Mouse (Mus musculus) neural tube, embryonic 12.5 days (tissue): Measurements from ENCODE around the gene Pomp. TPM values are rescaled to one million over a fixed set of nuclear protein-coding genes. Genes with fewer than 3 reads are reported as not detected.

ENCODE experiments used
- ATAC-seq: fragments of 200-750 bp; cut with Nextera tagmentation; 2 replicates; pipeline ENCODE4 v1.8.0; 2017; ENCODE audit warnings: low read depth, mild to moderate bottlenecking, moderate TSS enrichment, moderate library complexity; ENCODE audit not compliant: low FRiP score
- H3K27ac ChIP-seq: fragments of 300-500 bp; sonication (generic); 2 replicates; pipeline ENCODE4 v1.5.1; 2016
- H3K27me3 ChIP-seq: fragments of 300-500 bp; sonication (generic); replicated peaks from 2 replicates; pipeline ENCODE4 v1.6.1; 2016; ENCODE audit warnings: mild to moderate bottlenecking
- H3K36me3 ChIP-seq: fragments of 300-500 bp; sonication (generic); 2 replicates; pipeline ENCODE4 v1.6.1; 2016; ENCODE audit warnings: mild to moderate bottlenecking
- H3K4me1 ChIP-seq: fragments of 300-500 bp; sonication (generic); 2 replicates; pipeline ENCODE4 v1.6.1; 2016
- H3K4me2 ChIP-seq: fragments of 300-500 bp; sonication (generic); replicated peaks from 2 replicates; pipeline ENCODE4 v1.6.1; 2016; ENCODE audit warnings: mild to moderate bottlenecking
- H3K4me3 ChIP-seq: fragments of 300-500 bp; sonication (generic); 2 replicates; pipeline ENCODE4 v1.5.1; 2016
- H3K9ac ChIP-seq: fragments of 300-500 bp; sonication (generic); 2 replicates; pipeline ENCODE4 v1.6.1; 2016; ENCODE audit warnings: mild to moderate bottlenecking
- H3K9me3 ChIP-seq: fragments of 300-500 bp; sonication (generic); 2 replicates; pipeline ENCODE4 v1.6.1; 2016; ENCODE audit warnings: mild to moderate bottlenecking
- WGBS: fragments of 180-500 bp; shearing (Covaris S2); methylation state at CpG from one replicate; pipeline ENCODE4 v1.1.7; 2016; 5-methylcytosine and 5-hydroxymethylcytosine counted together
- polyA plus RNA-seq: library from polyadenylated mRNA; unstranded; fragments of >200 nt; fragmentation: Nextera tagmentation; extraction: Ambion mirVana; gene quantifications from 2 replicates; pipeline ENCODE4 v1.2.1, GENCODE M21; 2016

Pomp gene
- polyA plus RNA-seq, 1 experiment from 2014 or later = 521 TPM

DNA sequence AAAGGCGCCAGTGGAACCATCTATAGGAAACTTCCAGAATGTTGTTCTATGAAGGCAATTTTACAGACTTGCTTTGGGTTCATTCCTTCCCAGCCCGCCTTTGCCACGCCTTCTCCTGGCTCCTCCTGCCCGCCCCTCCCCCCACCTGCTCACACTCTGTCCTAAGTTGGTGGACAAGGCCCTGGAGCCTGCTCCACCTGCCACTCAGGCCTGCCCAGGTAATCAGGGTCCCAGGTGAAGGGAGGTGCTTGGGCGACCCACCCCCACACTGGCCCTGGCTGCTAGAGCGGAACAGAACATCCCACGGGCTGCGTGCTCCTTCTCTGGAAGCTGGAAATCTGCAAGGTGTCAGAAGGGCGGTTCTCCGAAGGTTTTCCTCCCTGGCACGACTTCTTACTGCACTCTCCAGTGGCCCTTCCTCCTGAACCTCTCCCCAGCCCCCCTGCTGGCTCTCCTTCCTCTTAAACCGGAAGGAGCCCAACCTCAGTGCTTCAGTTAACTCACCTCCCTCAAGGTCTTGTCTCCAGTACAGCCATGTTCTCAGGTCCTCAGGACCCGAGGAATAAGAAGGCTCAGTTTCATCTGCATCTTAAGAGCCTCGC is 53.1 kb downstream of the Pomp start:
- no peaks in the 10 kb centered on the region for H3K9me3 ChIP-seq
- ATAC-seq = no peak
- no peaks in the 10 kb centered on the region for H3K27me3 ChIP-seq
- no peaks in the 10 kb centered on the region for H3K36me3 ChIP-seq
- no peak overlapping the region for H3K9ac ChIP-seq
- no peak overlapping the region for H3K4me2 ChIP-seq
- WGBS = 44% methylated on average over 14 of the region's 14 CpGs
- H3K27ac ChIP-seq = no peak overlapping the region
- no peak overlapping the region for H3K4me3 ChIP-seq
- no peaks in the 10 kb centered on the region for H3K4me1 ChIP-seq

DNA sequence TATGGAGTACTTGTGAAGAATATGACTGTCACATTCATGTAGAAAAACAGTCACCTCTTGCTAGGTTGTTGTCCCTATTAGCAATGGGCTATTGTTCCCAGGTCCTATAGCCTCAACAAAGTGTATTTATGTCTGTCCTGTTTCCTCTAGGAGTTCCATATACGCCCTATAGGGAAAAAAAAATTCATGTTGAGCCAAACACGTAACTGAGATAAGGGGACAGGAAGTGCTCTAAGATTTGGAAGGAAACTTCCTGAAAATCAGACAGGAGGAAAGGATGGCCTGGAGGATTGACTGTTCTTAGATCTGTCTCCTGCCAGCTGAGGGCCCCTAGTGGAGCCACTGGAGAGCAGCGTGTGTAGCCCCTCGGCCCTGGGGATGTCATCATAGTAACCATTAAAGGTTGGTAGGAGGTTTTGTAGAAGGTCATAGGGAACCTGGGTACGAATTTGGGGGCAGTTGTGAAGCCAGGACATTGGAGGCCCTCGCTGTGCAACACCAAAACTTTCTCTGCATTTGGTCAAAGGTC is 54.8 kb downstream of the Pomp start:
- Histone ChIP-seq H3K4me1 (no peaks in the 10 kb centered on the region), H3K4me3 (no peak overlapping the region), H3K9ac (no peak overlapping the region), H3K9me3 (no peaks in the 10 kb centered on the region), H3K27me3 (no peaks in the 10 kb centered on the region), H3K36me3 (no peaks in the 10 kb centered on the region), H3K27ac (no peak overlapping the region), H3K4me2 (no peak overlapping the region)
- no peak for ATAC-seq
- 59% methylated on average over 6 of the region's 6 CpGs for WGBS

DNA sequence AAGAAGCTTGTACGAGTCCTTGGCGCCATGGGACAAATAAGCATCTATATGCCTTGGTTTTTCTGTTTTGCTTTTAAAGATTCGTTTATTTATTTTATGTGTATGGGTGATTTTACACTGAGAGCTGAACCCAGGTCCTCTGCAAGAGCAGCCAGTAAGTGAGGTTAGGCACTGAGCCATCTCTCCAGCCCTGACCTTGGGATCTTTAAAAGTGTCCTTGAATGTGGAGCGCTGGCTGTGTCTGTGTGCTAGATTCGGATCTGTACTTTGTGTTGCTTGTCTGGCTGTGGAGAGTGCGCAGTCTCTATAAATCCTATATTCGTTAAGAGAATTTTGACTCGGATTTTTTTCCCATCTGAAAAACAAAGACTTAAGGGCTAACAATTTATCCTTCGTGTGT is 55.9 kb downstream of the Pomp start:
- no peak for ATAC-seq
- 87% methylated on average over 9 of the region's 9 CpGs for WGBS

DNA sequence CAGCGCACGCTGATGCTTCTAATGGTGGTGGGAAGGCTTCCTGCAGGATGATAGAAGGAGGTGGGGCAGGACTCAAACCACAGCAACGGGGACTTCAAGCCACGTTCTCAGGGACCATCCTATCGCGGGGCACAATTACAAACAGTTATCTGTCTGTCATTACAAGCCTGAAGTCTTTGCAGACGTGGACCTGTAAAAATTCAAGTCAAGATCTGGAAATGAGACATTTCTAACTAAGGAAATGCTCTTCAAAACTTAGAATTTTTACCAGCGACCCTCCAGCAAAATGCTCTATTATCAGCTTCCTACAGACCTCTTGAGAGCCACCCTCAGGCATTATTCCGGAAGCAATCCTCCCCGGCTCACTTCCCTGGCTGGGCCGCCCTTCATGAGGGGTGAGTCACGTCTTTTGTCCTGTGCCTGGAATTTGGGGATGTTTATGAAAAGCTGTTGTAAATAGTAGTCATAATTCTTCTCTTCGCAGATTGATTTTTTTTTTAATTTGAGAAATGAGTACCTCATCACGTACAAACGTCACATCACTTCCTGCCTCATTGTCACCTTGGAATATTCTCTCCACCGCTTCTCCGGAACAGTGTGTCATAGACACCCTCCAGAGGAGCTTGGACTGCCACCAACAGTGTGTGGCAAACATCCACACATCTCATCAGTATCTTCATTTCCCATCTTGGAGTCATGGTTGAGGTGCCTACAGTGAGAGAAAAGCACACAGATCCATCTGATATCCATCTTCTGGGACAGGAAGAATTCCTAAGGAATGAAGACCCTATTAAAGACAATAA is 58.0 kb downstream of the Pomp start:
- no peaks in the 10 kb centered on the region for H3K27me3 ChIP-seq
- no peaks in the 10 kb centered on the region for H3K9me3 ChIP-seq
- no peak for ATAC-seq
- no peak overlapping the region for H3K9ac ChIP-seq
- no peaks in the 10 kb centered on the region for H3K36me3 ChIP-seq
- no peak overlapping the region for H3K27ac ChIP-seq
- H3K4me3 ChIP-seq = no peak overlapping the region
- 82% methylated on average over 17 of the region's 17 CpGs for WGBS
- H3K4me2 ChIP-seq = no peak overlapping the region
- H3K4me1 ChIP-seq = no peaks in the 10 kb centered on the region

More for the DNA sequence above, 55.9 kb downstream of the Pomp start:
- no peaks in the 10 kb centered on the region for H3K4me1 ChIP-seq
- H3K27ac ChIP-seq = no peak overlapping the region
- H3K4me2 ChIP-seq = no peak overlapping the region
- no peaks in the 10 kb centered on the region for H3K27me3 ChIP-seq
- no peak overlapping the region for H3K9ac ChIP-seq
- H3K9me3 ChIP-seq = no peaks in the 10 kb centered on the region
- H3K36me3 ChIP-seq = no peaks in the 10 kb centered on the region
- H3K4me3 ChIP-seq = no peak overlapping the region

DNA sequence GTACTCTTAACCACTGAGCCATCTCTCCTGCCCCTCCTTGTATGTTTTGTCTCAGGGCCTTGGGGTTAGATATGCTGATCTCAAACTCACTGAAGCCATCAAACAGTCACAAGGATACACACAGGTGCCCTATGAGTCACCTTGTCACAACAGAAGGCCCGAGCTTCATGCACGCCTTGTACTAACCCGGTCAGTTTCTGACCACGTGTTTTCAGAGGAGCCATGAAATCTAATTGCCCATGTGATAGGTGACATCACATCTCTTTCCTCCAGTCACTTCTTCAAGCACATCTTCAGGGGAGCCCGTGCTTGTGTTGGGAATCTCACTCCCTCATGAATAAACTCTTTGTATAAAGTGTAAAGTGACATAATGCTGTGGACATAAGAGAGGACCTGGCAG is 64.4 kb downstream of the Pomp start:
- H3K27me3 ChIP-seq = no peaks in the 10 kb centered on the region
- H3K27ac ChIP-seq = no peak overlapping the region
- no peaks in the 10 kb centered on the region for H3K4me1 ChIP-seq
- WGBS = 82% methylated on average over 5 of the region's 5 CpGs
- no peak overlapping the region for H3K4me3 ChIP-seq
- H3K36me3 ChIP-seq = no peaks in the 10 kb centered on the region
- H3K9me3 ChIP-seq = no peaks in the 10 kb centered on the region
- H3K4me2 ChIP-seq = no peak overlapping the region
- no peak overlapping the region for H3K9ac ChIP-seq
- ATAC-seq = no peak

Other genes starting within 250 kb of the Pomp start
- 12.5 and 15.6 TPM in 2 replicates for gene Flt1, start 134.4 kb upstream of the Pomp start, polyA plus RNA-seq
- 4.0 and 4.3 TPM in 2 replicates for gene Slc46a3, start 34.4 kb downstream of the Pomp start, polyA plus RNA-seq
- gene Mtus2, start 96.9 kb downstream of the Pomp start, polyA plus RNA-seq = 53.5 and 54.9 TPM in 2 replicates